Mouse (Mus musculus) CH12.LX (cell line): ENCODE data around the gene AC124502.3. TPM values are rescaled to one million over a fixed set of nuclear protein-coding genes. Genes with fewer than 3 reads are reported as not detected.

Experiments used
- DNase-seq: peaks from one replicate; pipeline ENCODE4 v3.0.0-alpha.2; 2013; ENCODE audit errors: extremely low read depth
- H3K27ac ChIP-seq: 2 replicates; pipeline ENCODE4 v1.5.1; 2012; ENCODE audit warnings: low read depth, mild to moderate bottlenecking, control low read depth, moderate library complexity; ENCODE audit not compliant: insufficient read depth
- H3K27me3 ChIP-seq: replicated peaks from 2 replicates; pipeline ENCODE3; 2012; ENCODE audit warnings: inconsistent platforms
- H3K36me3 ChIP-seq, 2 experiments: replicated peaks in 1 of 2; 2 replicates each; pipeline versions ENCODE3 to v1.6.1; 2012; ENCODE audit warnings: inconsistent platforms in 1 of 2, low read length in 1 of 2, mild to moderate bottlenecking in 1 of 2, mixed read lengths in 1 of 2, moderate library complexity in 1 of 2; ENCODE audit not compliant: control insufficient read depth in 1 of 2, insufficient read depth in 1 of 2
- H3K4me1 ChIP-seq, 2 experiments: 2 replicates each; pipeline ENCODE4 v1.6.1; 2012; ENCODE audit warnings: inconsistent platforms in 1 of 2, moderate library complexity in 1 of 2; ENCODE audit not compliant: insufficient read depth in 2 of 2, control insufficient read depth in 1 of 2
- H3K4me2 ChIP-seq: 2 replicates; pipeline ENCODE4 v1.6.1; 2012; ENCODE audit warnings: low read depth, mild to moderate bottlenecking, control low read depth; ENCODE audit not compliant: poor library complexity, insufficient read depth, severe bottlenecking
- H3K4me3 ChIP-seq, 3 experiments: fragments of 150-350 bp in 1 of 3; sonication (generic) in 1 of 3; replicated peaks in 1 of 3; 2 replicates each; pipeline versions ENCODE3 to v1.5.1; 2011 to 2012; ENCODE audit warnings: low read depth in 2 of 3, low read length in 2 of 3, mild to moderate bottlenecking in 2 of 3, moderate library complexity in 2 of 3, control low read depth in 1 of 3, improper control_type of control experiment in 1 of 3, inconsistent platforms in 1 of 3, mixed read lengths in 1 of 3; ENCODE audit not compliant: poor library complexity in 1 of 3
- H3K79me2 ChIP-seq: replicated peaks from 2 replicates; pipeline ENCODE4 v1.6.1; 2012; ENCODE audit warnings: mild to moderate bottlenecking, moderate library complexity; ENCODE audit not compliant: control insufficient read depth, poor library complexity, insufficient read depth, severe bottlenecking; ENCODE audit errors: extremely low read depth
- H3K9ac ChIP-seq: 2 replicates; pipeline ENCODE4 v1.6.1; 2012; ENCODE audit warnings: low read depth, mild to moderate bottlenecking, control low read depth, moderate library complexity; ENCODE audit not compliant: insufficient read depth
- H3K9me3 ChIP-seq: replicated peaks from 2 replicates; pipeline ENCODE3; 2012; ENCODE audit warnings: low read length, inconsistent platforms, mixed read lengths
- BHLHE40 ChIP-seq: IDR thresholded peaks from 2 replicates; pipeline ENCODE4 v1.6.1; 2011; ENCODE audit warnings: mild to moderate bottlenecking, low read depth, low read length, improper control_type of control experiment
- CHD2 ChIP-seq: IDR thresholded peaks from 2 replicates; pipeline ENCODE4 v1.6.1; 2011; ENCODE audit warnings: low read length, improper control_type of control experiment
- CTCF ChIP-seq, 2 experiments: IDR thresholded peaks in 1 of 2; conservative IDR thresholded peaks in 1 of 2; 2 replicates each; pipeline ENCODE4 v1.5.1; 2011 to 2012; ENCODE audit warnings: low read depth in 2 of 2, low read length in 2 of 2, improper control_type of control experiment in 1 of 2, inconsistent platforms in 1 of 2, mild to moderate bottlenecking in 1 of 2, moderate library complexity in 1 of 2
- ETS1 ChIP-seq: conservative IDR thresholded peaks from 2 replicates; pipeline ENCODE4 v1.6.1; 2012; ENCODE audit warnings: low read depth, mild to moderate bottlenecking, inconsistent platforms, low read length, improper control_type of control experiment, moderate library complexity
- HCFC1 ChIP-seq: IDR thresholded peaks from 2 replicates; pipeline ENCODE4 v1.6.1; 2012; ENCODE audit warnings: low read depth, mild to moderate bottlenecking, inconsistent platforms, low read length, improper control_type of control experiment
- IRF4 ChIP-seq: IDR thresholded peaks from 2 replicates; pipeline ENCODE4 v1.6.1; 2014; ENCODE audit warnings: low read depth, mild to moderate bottlenecking, inconsistent platforms, low read length, improper control_type of control experiment
- JUND ChIP-seq: conservative IDR thresholded peaks from 2 replicates; pipeline ENCODE4 v1.6.1; 2011; ENCODE audit warnings: low read depth, low read length, improper control_type of control experiment
- MAX ChIP-seq: IDR thresholded peaks from 2 replicates; pipeline ENCODE4 v1.6.1; 2011; ENCODE audit warnings: low read length, improper control_type of control experiment
- MAZ ChIP-seq: IDR thresholded peaks from 2 replicates; pipeline ENCODE4 v1.6.1; 2012; ENCODE audit warnings: low read depth, mild to moderate bottlenecking, inconsistent platforms, low read length, improper control_type of control experiment, moderate library complexity
- MXI1 ChIP-seq: IDR thresholded peaks from 2 replicates; pipeline ENCODE4 v1.6.1; 2011; ENCODE audit warnings: mild to moderate bottlenecking, low read depth, low read length, improper control_type of control experiment
- NELFE ChIP-seq: IDR thresholded peaks from 2 replicates; pipeline ENCODE4 v1.6.1; 2011; ENCODE audit warnings: low read depth, low read length, improper control_type of control experiment
- NRF1 ChIP-seq: IDR thresholded peaks from 2 replicates; pipeline ENCODE4 v1.6.1; 2014; ENCODE audit warnings: low read depth, mild to moderate bottlenecking, inconsistent platforms, low read length, improper control_type of control experiment, moderate library complexity
- POLR2A ChIP-seq: IDR thresholded peaks from 2 replicates; pipeline ENCODE4 v1.6.1; 2011; ENCODE audit warnings: low read depth, mild to moderate bottlenecking, improper control_type of control experiment, low read length
- SIN3A ChIP-seq: IDR thresholded peaks from 2 replicates; pipeline ENCODE4 v1.6.1; 2012; ENCODE audit warnings: low read length, improper control_type of control experiment, inconsistent platforms
- TBP ChIP-seq: conservative IDR thresholded peaks from 2 replicates; pipeline ENCODE4 v1.6.1; 2011; ENCODE audit warnings: low read depth, low read length, improper control_type of control experiment
- TCF12 ChIP-seq: IDR thresholded peaks from 2 replicates; pipeline ENCODE4 v1.6.1; 2014; ENCODE audit warnings: low read depth, mild to moderate bottlenecking, inconsistent platforms, low read length, improper control_type of control experiment
- UBTF ChIP-seq: IDR thresholded peaks from 2 replicates; pipeline ENCODE4 v1.6.1; 2012; ENCODE audit warnings: low read depth, mild to moderate bottlenecking, inconsistent platforms, low read length, improper control_type of control experiment, moderate library complexity
- ZC3H11A ChIP-seq: IDR thresholded peaks from 2 replicates; pipeline ENCODE4 v1.6.1; 2012; ENCODE audit warnings: low read depth, mild to moderate bottlenecking, inconsistent platforms, low read length, improper control_type of control experiment
- ZMIZ1 ChIP-seq: IDR thresholded peaks from 2 replicates; pipeline ENCODE4 v1.6.1; 2012; ENCODE audit warnings: low read depth, mild to moderate bottlenecking, inconsistent platforms, low read length, improper control_type of control experiment
- ZNF384 ChIP-seq: IDR thresholded peaks from 2 replicates; pipeline ENCODE4 v1.6.1; 2012; ENCODE audit warnings: low read depth, low read length, improper control_type of control experiment, inconsistent platforms
- dilution Hi-C: fragments of 300-500 bp; cut with MboI; formaldehyde crosslinking; loops from 2 replicates; pipeline ENCODE4 v1.14.3; 2020; ENCODE audit warnings: low sequenced_read_pairs; ENCODE audit not compliant: extremely low pct_unique_long_range_greater_than_20kb, extremely low pct_ligation_motif_present
- in situ Hi-C: fragments of 300-500 bp; cut with MboI; formaldehyde crosslinking; loops from 3 replicates; pipeline ENCODE4 v1.14.3; 2019; ENCODE audit warnings: low sequenced_read_pairs, low pct_ligation_motif_present, low pct_unique_long_range_greater_than_20kb, mixed read lengths
- polyA plus RNA-seq: library from polyadenylated mRNA; unstranded; fragments of >175 nt; gene quantifications from 2 replicates; pipeline ENCODE4 v1.2.1, GENCODE M21; 2012; ENCODE audit warnings: low read depth; ENCODE audit not compliant: insufficient read length
- total RNA-seq, 2 experiments: library from RNA; depleted of rRNA; stranded (reverse); fragments of 300-350 nt in 1 of 2; fragments of >200 nt in 1 of 2; gene quantifications; 2 replicates each; pipeline ENCODE4 v1.2.3; 2012 to 2014

AC124502.3 gene
- total RNA-seq (2012; rRNA removed) (1.3 and 2.1 TPM in 2 replicates), total RNA-seq (2014; rRNA removed) (0.15 and 0.22 TPM in 2 replicates), polyA plus RNA-seq (0.29 TPM in 1 of 2 replicates, not detected in the other)

DNA sequence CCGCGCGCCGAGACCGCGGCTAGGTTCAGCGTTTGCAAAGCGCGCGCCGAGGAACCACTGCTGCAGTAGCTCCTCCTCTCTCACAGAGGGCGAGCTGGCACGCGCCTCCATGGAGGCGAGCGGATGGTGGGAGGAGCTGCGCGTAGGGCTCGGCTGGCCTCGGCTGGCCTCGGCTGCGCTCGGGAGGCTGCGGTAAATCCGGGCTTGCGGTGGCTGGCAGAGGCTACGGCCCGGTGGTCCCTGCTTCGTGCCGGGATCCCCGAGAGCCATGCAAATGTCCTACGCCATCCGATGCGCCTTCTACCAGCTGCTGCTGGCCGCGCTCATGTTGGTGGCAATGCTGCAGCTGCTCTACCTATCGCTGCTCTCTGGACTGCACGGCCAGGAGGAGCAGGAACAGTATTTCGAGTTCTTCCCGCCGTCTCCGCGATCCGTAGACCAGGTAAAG lies at the start of gene AC124502.3, which contains the start of gene B4gat1:
AC124502.3 (plus strand) TSS at position 183 of the 448 bp plus-strand sequence.
B4gat1 (plus strand) TSS at position 118 of the 448 bp plus-strand sequence.
- H3K79me2 ChIP-seq: peaks cover 11% of the 10 kb centered on the region
- peak; percentile 84 for DNase-seq
- TF ChIP-seq NELFE: peak; percentile 65; the same call in 1 of the 2 replicates
- TF ChIP-seq MAX: no peak; the same call in 1 of the 2 replicates
- TF ChIP-seq ZMIZ1: peak; percentile 77
- peak; percentile 47; the same call in 1 of the 2 replicates for TF ChIP-seq BHLHE40
- TF ChIP-seq MXI1: peak; percentile 70; the same call in 1 of the 2 replicates
- peak; percentile 58; the same call in 1 of the 2 replicates for TF ChIP-seq TCF12
- TF ChIP-seq TBP: no peak
- no peak; the same call in 1 of the 2 replicates for TF ChIP-seq IRF4
- peak; percentile 54 for TF ChIP-seq NRF1
- no peak for TF ChIP-seq ETS1
- TF ChIP-seq ZNF384: no peak
- TF ChIP-seq POLR2A: peak; percentile 79
- TF ChIP-seq CTCF (conservative IDR thresholded peaks at IDR 0.05 in 1 of 2, IDR thresholded peaks at IDR 0.05 in 1 of 2; ENCODE audit: low read depth in 2 of 2, low read length in 2 of 2): peak in 1 of 2 experiments; percentile 52; a peak in 2 of 4 replicates
- TF ChIP-seq SIN3A: peak; percentile 69; the same call in 1 of the 2 replicates
- TF ChIP-seq HCFC1: no peak
- no peaks in the 10 kb centered on the region for H3K9me3 ChIP-seq
- peak within 1 kb of the TSS; percentile 82 for H3K4me2 ChIP-seq
- H3K4me1 ChIP-seq: peaks cover 12 to 40% of the 10 kb centered on the region in 2 experiments
- H3K27ac ChIP-seq: no peak within 1 kb of the TSS
- peaks cover 7% of the 10 kb centered on the region for H3K27me3 ChIP-seq
- H3K9ac ChIP-seq: peak within 1 kb of the TSS; percentile 62
- dilution Hi-C loops (no loop called here), in situ Hi-C loops (no loop called here)
- H3K4me3 ChIP-seq: peak within 1 kb of the TSS; percentile 69 to 86 (median 79)
- peaks cover 3 to 11% of the 10 kb centered on the region in 2 experiments for H3K36me3 ChIP-seq

GRCm38 (mm10) chr19:4989013-4989412 lies 49.7 kb upstream of the AC124502.3 start:
- no peak overlapping the region for H3K4me3 ChIP-seq
- peaks cover 5% of the 10 kb centered on the region for H3K9me3 ChIP-seq
- no peaks in the 10 kb centered on the region for H3K36me3 ChIP-seq
- no peak overlapping the region for H3K27ac ChIP-seq
- no peak overlapping the region for H3K4me2 ChIP-seq
- TF ChIP-seq CHD2 (no peak), MAX (no peak), ZC3H11A (no peak), ZMIZ1 (no peak), JUND (no peak), SIN3A (peak; percentile 100), MXI1 (peak; percentile 98), UBTF (no peak), BHLHE40 (no peak), MAZ (no peak)
- peaks cover 8% of the 10 kb centered on the region in 2 experiments for H3K4me1 ChIP-seq
- no peaks in the 10 kb centered on the region for H3K79me2 ChIP-seq
- DNase-seq: peak; percentile 82
- dilution Hi-C loops (no loop called here), in situ Hi-C loops (loop anchor here (25.0 kb wide), 2 partner anchors 352 to 502 kb away; partner anchors contain the start of genes 2010003K11Rik, Rce1 and Syt12)
- no peak overlapping the region for H3K9ac ChIP-seq
- H3K27me3 ChIP-seq: peaks cover 69% of the 10 kb centered on the region
